Mouse (Mus musculus) midbrain, embryonic 11.5 days (tissue): ENCODE measurements around the gene Cobll1. TPM values are rescaled to one million over a fixed set of nuclear protein-coding genes. Genes with fewer than 3 reads are reported as not detected.

Source experiments
- ATAC-seq: fragments of 200-750 bp; cut with Nextera tagmentation; 2 replicates; pipeline ENCODE4 v1.8.0; 2017; ENCODE audit warnings: moderate TSS enrichment, moderate library complexity; ENCODE audit not compliant: low FRiP score
- DNase-seq: peaks from one replicate; pipeline ENCODE4 v3.0.0; 2015; ENCODE audit warnings: low spot score; ENCODE audit errors: missing footprints
- H3K27ac ChIP-seq: fragments of 300-500 bp; sonication (generic); 2 replicates; pipeline ENCODE4 v1.5.1; 2014; ENCODE audit warnings: low read depth, low read length
- H3K27me3 ChIP-seq: fragments of 300-500 bp; sonication (generic); 2 replicates; pipeline ENCODE4 v1.6.1; 2014; ENCODE audit warnings: mild to moderate bottlenecking, low read length, moderate library complexity, mixed read lengths; ENCODE audit not compliant: control insufficient read depth, insufficient read depth
- H3K36me3 ChIP-seq: fragments of 300-500 bp; sonication (generic); 2 replicates; pipeline ENCODE4 v1.6.1; 2014; ENCODE audit warnings: mild to moderate bottlenecking, low read length, moderate library complexity, mixed read lengths; ENCODE audit not compliant: control insufficient read depth, insufficient read depth
- H3K4me1 ChIP-seq: fragments of 300-500 bp; sonication (generic); 2 replicates; pipeline ENCODE4 v1.6.1; 2014; ENCODE audit warnings: low read length; ENCODE audit not compliant: control insufficient read depth, insufficient read depth
- H3K4me2 ChIP-seq: fragments of 300-500 bp; sonication (generic); 2 replicates; pipeline ENCODE4 v1.6.1; 2014; ENCODE audit warnings: mild to moderate bottlenecking, moderate library complexity
- H3K4me3 ChIP-seq: fragments of 300-500 bp; sonication (generic); 2 replicates; pipeline ENCODE4 v1.5.1; 2014; ENCODE audit warnings: low read depth, low read length
- H3K9ac ChIP-seq: fragments of 300-500 bp; sonication (generic); 2 replicates; pipeline ENCODE4 v1.6.1; 2014; ENCODE audit warnings: low read length
- H3K9me3 ChIP-seq: fragments of 300-500 bp; sonication (generic); 2 replicates; pipeline ENCODE4 v1.6.1; 2016; ENCODE audit warnings: low read length; ENCODE audit not compliant: control insufficient read depth
- whole genome bisulfite sequencing: fragments of 180-500 bp; shearing (Covaris S2); extraction: QIAGEN DNeasy Blood & Tissue Kit; methylation state at CpG from one replicate; pipeline ENCODE4 v1.1.7; 2014; 5-methylcytosine and 5-hydroxymethylcytosine counted together
- polyA plus RNA-seq: library from polyadenylated mRNA; unstranded; fragments of >200 nt; fragmentation: Nextera tagmentation; extraction: Ambion mirVana; gene quantifications from 2 replicates; pipeline ENCODE4 v1.2.1, GENCODE M21; 2014

Cobll1 gene
- polyA plus RNA-seq, 1 experiment from 2014 or later: 2.0 TPM

- Histone ChIP-seq H3K4me3 (no peak overlapping the region), H3K4me1 (no peaks in the 10 kb centered on the region), H3K9me3 (no peaks in the 10 kb centered on the region), H3K27me3 (no peaks in the 10 kb centered on the region), H3K4me2 (no peak overlapping the region), H3K36me3 (no peaks in the 10 kb centered on the region), H3K9ac (no peak overlapping the region), H3K27ac (no peak overlapping the region)
- ATAC-seq (no peak), DNase-seq (no peak)
- 83% methylated on average over 4 of the region's 4 CpGs for WGBS
Measured at GRCm38 (mm10) chr2:65226494-65226893, 12.7 kb downstream of the Cobll1 start.

- Histone ChIP-seq H3K36me3 (no peaks in the 10 kb centered on the region), H3K27ac (no peak overlapping the region), H3K27me3 (no peaks in the 10 kb centered on the region), H3K9ac (no peak overlapping the region), H3K4me1 (no peaks in the 10 kb centered on the region), H3K4me3 (no peak overlapping the region), H3K4me2 (no peak overlapping the region), H3K9me3 (no peaks in the 10 kb centered on the region)
- DNase-seq (no peak), ATAC-seq (no peak)
- 86% methylated on average over 12 of the region's 12 CpGs for whole genome bisulfite sequencing
Measured at GRCm38 (mm10) chr2:65223956-65224735, 15.1 kb downstream of the Cobll1 start.

GRCm38 (mm10) chr2:65223012-65223411 lies 16.2 kb downstream of the Cobll1 start:
- no peak for ATAC-seq
- no peak overlapping the region for H3K9ac ChIP-seq
- no peaks in the 10 kb centered on the region for H3K36me3 ChIP-seq
- H3K4me3 ChIP-seq: no peak overlapping the region
- H3K4me1 ChIP-seq: no peaks in the 10 kb centered on the region
- H3K9me3 ChIP-seq: no peaks in the 10 kb centered on the region
- H3K27ac ChIP-seq: no peak overlapping the region
- WGBS: 86% methylated on average over 8 of the region's 8 CpGs
- no peak overlapping the region for H3K4me2 ChIP-seq
- no peak for DNase-seq
- no peaks in the 10 kb centered on the region for H3K27me3 ChIP-seq

GRCm38 (mm10) chr2:65221646-65222045 lies 17.6 kb downstream of the Cobll1 start:
- no peak for ATAC-seq
- H3K4me1 ChIP-seq: no peaks in the 10 kb centered on the region
- 84% methylated on average over 2 of the region's 2 CpGs for WGBS

GRCm38 (mm10) chr2:65220563-65220962 lies 18.6 kb downstream of the Cobll1 start:
- H3K9ac ChIP-seq: no peak overlapping the region
- H3K9me3 ChIP-seq: no peaks in the 10 kb centered on the region
- no peak overlapping the region for H3K4me3 ChIP-seq
- no peak overlapping the region for H3K4me2 ChIP-seq
- no peak for DNase-seq
- WGBS: 96% methylated on average over 1 of the region's 1 CpGs
- H3K36me3 ChIP-seq: no peaks in the 10 kb centered on the region
- H3K27me3 ChIP-seq: no peaks in the 10 kb centered on the region
- ATAC-seq: no peak
- no peak overlapping the region for H3K27ac ChIP-seq
- no peaks in the 10 kb centered on the region for H3K4me1 ChIP-seq

More at GRCm38 (mm10) chr2:65221646-65222045, 17.6 kb downstream of the Cobll1 start:
- Histone ChIP-seq H3K9ac (no peak overlapping the region), H3K4me2 (no peak overlapping the region), H3K4me3 (no peak overlapping the region), H3K36me3 (no peaks in the 10 kb centered on the region), H3K27me3 (no peaks in the 10 kb centered on the region), H3K27ac (no peak overlapping the region), H3K9me3 (no peaks in the 10 kb centered on the region)
- DNase-seq: no peak

- H3K36me3 ChIP-seq: no peaks in the 10 kb centered on the region
- H3K27me3 ChIP-seq: no peaks in the 10 kb centered on the region
- no peaks in the 10 kb centered on the region for H3K9me3 ChIP-seq
- H3K4me3 ChIP-seq: no peak overlapping the region
- H3K27ac ChIP-seq: no peak overlapping the region
- no peak overlapping the region for H3K4me2 ChIP-seq
- 81% methylated on average over 11 of the region's 11 CpGs for WGBS
- no peaks in the 10 kb centered on the region for H3K4me1 ChIP-seq
- H3K9ac ChIP-seq: no peak overlapping the region
- ATAC-seq: no peak
- DNase-seq: no peak
Measured at GRCm38 (mm10) chr2:65219375-65220135, 19.6 kb downstream of the Cobll1 start.

GRCm38 (mm10) chr2:65218318-65218717 lies 20.9 kb downstream of the Cobll1 start:
- ATAC-seq (no peak), DNase-seq (no peak)
- H3K9me3 ChIP-seq: no peaks in the 10 kb centered on the region
- no peak overlapping the region for H3K4me2 ChIP-seq
- no peaks in the 10 kb centered on the region for H3K36me3 ChIP-seq
- H3K9ac ChIP-seq: no peak overlapping the region
- no peaks in the 10 kb centered on the region for H3K27me3 ChIP-seq
- 92% methylated on average over 9 of the region's 9 CpGs for WGBS
- no peak overlapping the region for H3K27ac ChIP-seq
- no peak overlapping the region for H3K4me3 ChIP-seq
- no peaks in the 10 kb centered on the region for H3K4me1 ChIP-seq

GRCm38 (mm10) chr2:65217677-65218076 lies 21.5 kb downstream of the Cobll1 start:
- no peak for DNase-seq
- WGBS: 93% methylated on average over 6 of the region's 6 CpGs

GRCm38 (mm10) chr2:65216163-65216562 lies 23.0 kb downstream of the Cobll1 start:
- H3K9me3 ChIP-seq: no peaks in the 10 kb centered on the region
- no peaks in the 10 kb centered on the region for H3K4me1 ChIP-seq
- H3K27me3 ChIP-seq: no peaks in the 10 kb centered on the region
- H3K9ac ChIP-seq: no peak overlapping the region
- DNase-seq (no peak), ATAC-seq (no peak)
- no peaks in the 10 kb centered on the region for H3K36me3 ChIP-seq
- H3K4me3 ChIP-seq: no peak overlapping the region
- no peak overlapping the region for H3K4me2 ChIP-seq
- no peak overlapping the region for H3K27ac ChIP-seq

More at GRCm38 (mm10) chr2:65217677-65218076, 21.5 kb downstream of the Cobll1 start:
- ATAC-seq: no peak
- no peaks in the 10 kb centered on the region for H3K9me3 ChIP-seq
- no peak overlapping the region for H3K4me2 ChIP-seq
- no peak overlapping the region for H3K27ac ChIP-seq
- no peak overlapping the region for H3K4me3 ChIP-seq
- H3K4me1 ChIP-seq: no peaks in the 10 kb centered on the region
- no peaks in the 10 kb centered on the region for H3K36me3 ChIP-seq
- no peaks in the 10 kb centered on the region for H3K27me3 ChIP-seq
- no peak overlapping the region for H3K9ac ChIP-seq
